Mouse (Mus musculus): ENCODE data around the gene Fam76a.

GRCm38 (mm10) chr4:132949882-132950532 lies 27.6 kb upstream of the Fam76a start:
- no peak for TF ChIP-seq ZNF384 (IDR thresholded peaks at IDR 0.05; ENCODE audit: low read depth, low read length)
- no peak for TF ChIP-seq MAFK (IDR thresholded peaks at IDR 0.05; ENCODE audit: insufficient read depth, low read depth, low read length)
- no peak for TF ChIP-seq HCFC1 (IDR thresholded peaks at IDR 0.05; ENCODE audit: borderline replicate concordance, insufficient read depth, low read length)
- TF ChIP-seq ZC3H11A (IDR thresholded peaks at IDR 0.05; ENCODE audit: borderline replicate concordance, low read depth, low read length): no peak
